Mouse (Mus musculus) gastrocnemius, adult 18-20 months (tissue): ENCODE results near the gene Nxpe4. TPM values are rescaled to one million over a fixed set of nuclear protein-coding genes. Genes with fewer than 3 reads are reported as not detected.
"Not testable (repeated sequence)": the region's sequence is repeated elsewhere in the genome, so short reads cannot be mapped to it uniquely, and the experiment has no call there.

ENCODE experiments used
- DNase-seq: peaks from one replicate; pipeline ENCODE4 v3.0.0; 2021; ENCODE audit warnings: low spot score
- total RNA-seq, 2 experiments: library from RNA; stranded (reverse); gene quantifications; 2 replicates each; pipeline ENCODE4 v1.2.3; 2021

Gene Nxpe4
- total RNA-seq, 2 experiments from 2014 or later = 1.8 to 2.5 TPM

- DNase-seq = no peak
Measured at GRCm38 (mm10) chr9:48407549-48408327, 245.9 kb downstream of the Nxpe4 start.

GRCm38 (mm10) chr9:48410217-48411035 lies 248.6 kb downstream of the Nxpe4 start:
- DNase-seq = no peak

DNA sequence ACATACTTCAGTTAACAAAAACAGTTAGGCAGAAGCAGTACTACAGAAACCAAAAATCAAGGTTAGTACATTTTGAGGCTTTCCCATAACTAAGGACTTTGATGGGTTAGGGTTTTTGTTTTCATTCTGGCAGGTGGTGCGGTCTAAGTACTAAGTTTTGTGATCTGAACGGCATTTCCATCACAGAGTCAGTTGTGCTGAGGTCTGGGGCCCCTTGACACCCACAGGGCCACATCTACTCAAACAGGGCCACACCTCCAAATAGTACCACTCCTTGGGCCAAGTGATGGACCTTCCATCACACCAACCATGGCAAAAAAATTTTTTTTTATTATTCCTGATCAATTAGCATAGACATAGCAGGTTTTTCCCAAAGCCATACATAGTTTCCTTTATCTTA lies 251.8 kb downstream of the Nxpe4 start:
- DNase-seq = no peak

GRCm38 (mm10) chr9:48417366-48417765 lies 255.5 kb downstream of the Nxpe4 start:
- not testable (repeated sequence) for DNase-seq

- no peak for DNase-seq
Measured at GRCm38 (mm10) chr9:48417994-48418393, 256.2 kb downstream of the Nxpe4 start.

DNA sequence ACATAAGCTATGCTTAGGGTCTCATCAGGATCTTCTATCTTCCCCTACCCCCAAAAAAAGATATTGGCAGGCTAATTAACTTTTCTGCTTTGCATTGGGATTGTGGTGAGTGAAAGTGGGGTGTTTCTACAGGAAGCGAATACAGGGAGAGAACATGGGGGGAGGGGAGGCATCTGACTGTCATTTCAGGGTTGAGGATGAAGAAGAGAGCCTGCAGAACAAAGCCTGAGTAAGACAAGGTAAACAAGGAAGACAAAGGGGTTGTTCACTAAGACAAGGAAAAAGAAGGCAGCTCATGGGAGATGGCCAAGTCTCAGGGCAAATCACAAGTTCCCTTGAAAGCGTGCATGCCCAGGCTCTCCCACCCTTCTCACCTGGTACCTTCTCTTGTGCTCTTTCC lies 256.6 kb downstream of the Nxpe4 start:
- no peak for DNase-seq

DNA sequence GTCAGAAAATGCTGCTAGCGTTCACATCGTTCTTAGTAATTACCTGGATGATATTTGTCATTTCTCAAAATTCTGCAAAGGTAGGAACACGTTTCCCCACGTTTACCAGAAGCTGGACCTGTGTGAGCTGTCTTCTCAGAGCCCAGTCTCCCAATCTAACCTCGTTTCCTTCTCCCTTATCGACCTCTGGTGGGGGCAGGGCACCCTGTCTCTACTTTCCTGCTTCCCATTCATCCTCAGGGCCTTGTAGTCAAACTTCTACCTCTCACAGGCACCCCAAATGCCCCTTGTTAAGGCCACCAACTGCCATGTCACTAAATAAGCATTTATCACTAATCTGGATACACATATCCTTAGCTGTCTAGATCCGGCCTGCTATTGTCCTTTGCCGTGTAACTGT lies 257.0 kb downstream of the Nxpe4 start:
- DNase-seq = no peak

DNA sequence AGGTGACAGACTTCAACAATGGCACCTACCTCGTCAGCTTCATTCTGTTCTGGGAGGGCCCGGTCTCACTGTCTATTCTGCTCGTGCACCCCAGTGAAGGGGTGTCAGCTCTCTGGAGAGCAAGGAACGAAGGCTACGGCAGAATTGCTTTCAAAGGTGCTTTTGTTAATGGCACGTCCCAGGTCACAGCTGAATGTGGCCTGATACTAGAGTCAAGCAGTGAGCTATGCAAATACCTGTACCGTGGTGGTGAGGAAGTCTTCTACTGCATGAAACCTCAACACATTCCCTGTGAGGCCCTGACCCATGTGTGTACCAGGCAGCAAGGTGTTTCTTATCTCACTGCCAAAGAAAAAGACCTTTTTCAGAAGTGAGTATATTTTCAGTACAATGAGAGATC lies 258.6 kb downstream of the Nxpe4 start:
- no peak for DNase-seq

- DNase-seq = no peak
Measured at GRCm38 (mm10) chr9:48421029-48421428, 259.2 kb downstream of the Nxpe4 start.

- DNase-seq = no peak
Measured at GRCm38 (mm10) chr9:48421561-48421960, 259.7 kb downstream of the Nxpe4 start.

DNA sequence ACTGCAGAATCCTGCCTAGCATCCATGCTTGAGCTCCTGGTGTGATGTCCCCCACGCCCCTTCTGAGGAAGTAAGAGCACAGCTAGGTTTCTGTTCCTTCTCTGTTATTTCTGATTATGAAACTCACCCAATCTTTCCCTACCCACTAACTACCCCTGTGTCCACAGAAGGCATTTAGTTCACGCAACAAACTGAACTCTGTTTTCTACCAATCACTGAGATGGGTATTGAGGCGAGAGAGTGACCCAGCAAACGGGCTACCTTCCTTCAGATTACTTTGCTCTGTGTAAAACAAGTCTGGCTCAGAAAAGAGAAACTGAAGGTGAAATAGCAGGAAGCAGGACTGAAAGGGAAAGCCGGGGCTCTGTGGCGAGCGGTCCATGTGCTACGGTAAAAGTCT lies 260.6 kb downstream of the Nxpe4 start:
- DNase-seq = no peak

GRCm38 (mm10) chr9:48423256-48423655 lies 261.4 kb downstream of the Nxpe4 start:
- DNase-seq = no peak

DNA sequence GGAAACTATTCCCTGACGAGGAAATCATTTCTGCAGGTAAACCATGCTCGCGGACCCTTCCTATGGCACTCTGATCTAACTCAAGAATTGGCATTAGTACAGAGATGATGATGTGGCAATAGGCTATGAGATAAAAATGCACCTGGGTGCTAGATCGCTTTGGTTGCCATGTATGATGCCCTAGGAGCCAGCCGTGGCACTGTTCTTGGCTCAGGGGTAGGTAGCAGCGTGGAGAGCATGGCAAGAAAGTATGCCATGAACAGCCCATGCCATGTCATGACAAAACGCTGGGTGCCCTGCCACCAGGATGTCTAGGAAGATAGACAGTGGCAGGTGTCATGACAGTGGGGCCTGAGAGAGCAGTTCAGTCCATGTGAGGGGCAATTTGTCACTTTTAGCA lies 265.4 kb downstream of the Nxpe4 start:
- no peak for DNase-seq

DNA sequence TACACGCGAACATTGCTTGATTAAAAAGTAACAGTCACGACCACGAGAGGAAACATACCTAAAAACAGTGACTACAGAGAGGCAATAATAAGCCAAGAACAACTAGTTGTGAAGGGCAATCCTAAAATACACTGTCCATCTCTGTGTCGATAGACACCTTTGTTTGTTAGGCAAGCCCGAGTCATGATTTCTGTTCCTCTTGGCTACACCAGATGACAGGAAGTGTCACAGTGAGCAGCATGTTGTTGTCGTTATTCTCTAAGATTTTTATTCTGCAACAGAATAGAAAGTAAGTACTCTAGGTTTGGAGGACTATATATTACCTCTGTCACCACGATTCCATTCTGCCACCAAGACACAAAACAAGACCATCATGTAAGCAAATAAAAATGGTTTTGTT lies 270.6 kb downstream of the Nxpe4 start:
- DNase-seq = no peak

- no peak for DNase-seq
Measured at GRCm38 (mm10) chr9:48443873-48444272, 282.1 kb downstream of the Nxpe4 start.

DNA sequence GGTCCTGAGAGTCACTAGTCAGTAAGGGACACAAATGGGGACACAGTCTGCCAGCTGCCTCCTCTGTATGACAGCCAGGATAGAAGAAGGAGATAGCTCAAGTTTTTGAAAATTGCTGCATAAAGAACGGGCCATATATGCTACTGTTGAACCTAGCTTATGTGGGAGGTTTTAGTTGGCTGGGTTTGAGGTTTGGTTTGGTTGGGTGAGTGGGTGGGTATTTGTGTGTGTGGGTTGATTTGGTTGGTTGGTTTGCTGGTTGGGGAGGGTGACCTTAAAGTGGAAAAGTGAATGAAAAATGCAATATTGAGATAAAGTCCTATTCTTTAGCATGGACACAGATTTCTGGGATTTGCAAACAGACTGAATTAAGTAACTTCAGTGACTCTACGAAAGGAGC lies 283.0 kb downstream of the Nxpe4 start:
- DNase-seq = no peak

DNA sequence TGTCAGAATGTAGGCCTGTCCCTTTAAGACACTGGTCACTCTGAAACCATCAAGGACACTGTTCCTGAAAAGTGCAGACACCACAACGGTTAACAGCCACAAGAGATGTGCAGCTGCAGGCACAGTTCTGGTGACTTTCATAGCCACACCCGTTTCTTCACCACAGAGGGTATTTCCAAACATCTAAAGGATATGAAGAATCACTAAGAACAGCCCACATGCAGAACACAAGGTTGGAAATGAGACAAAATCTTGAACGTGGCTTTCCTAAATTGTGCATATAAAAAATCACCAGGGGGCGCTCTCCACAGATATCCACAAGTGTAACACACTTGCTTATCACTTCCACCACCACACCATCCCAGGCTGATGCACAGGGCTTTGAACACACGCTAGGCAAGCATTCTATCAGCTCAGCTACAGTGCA lies 286.0 kb downstream of the Nxpe4 start:
- peak; percentile 34 for DNase-seq

Other genes with a start within 250 kb of the Nxpe4 start
- gene Nxpe2, start 191.4 kb downstream of the Nxpe4 start, total RNA-seq = under 1 TPM; 0.23 to 0.47 TPM